Mouse (Mus musculus): Measurements from ENCODE around the gene Slc39a7.

DNA sequence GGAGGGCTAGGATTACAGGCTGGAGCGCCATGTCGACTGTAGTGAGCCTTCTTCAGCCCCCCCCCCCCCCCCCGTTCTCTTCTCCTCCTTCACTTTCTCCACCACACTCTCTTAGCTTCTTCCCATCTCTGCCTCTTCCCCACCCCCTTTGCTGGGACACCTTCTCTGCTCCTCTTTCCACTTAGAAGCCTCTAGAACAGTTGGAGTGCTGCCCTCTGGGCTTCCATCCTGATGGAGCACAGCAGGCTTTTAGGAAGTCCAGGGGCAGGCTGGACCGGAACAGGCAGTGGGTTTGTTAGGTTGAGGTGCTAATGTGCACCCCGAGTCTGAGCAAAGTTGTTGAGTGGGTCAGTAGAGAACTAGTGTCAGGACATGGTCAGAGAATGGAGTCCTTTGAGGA, 21.3 kb downstream of the Slc39a7 start:
- TF ChIP-seq CTCF (IDR thresholded peaks at IDR 0.05; ENCODE audit: borderline replicate concordance, extremely low read depth, insufficient read depth, insufficient read length), result no peak
- TF ChIP-seq POLR2A (IDR thresholded peaks at IDR 0.05; ENCODE audit: borderline replicate concordance, extremely low read depth, insufficient read depth, insufficient read length, poor library complexity, severe bottlenecking), result no peak

Data from brain, embryonic 14.5 days (tissue).